Mouse (Mus musculus) thymus, postnatal 4 days (tissue): ENCODE data around the gene Aco2.

ENCODE experiments used
- DNase-seq: peaks from one replicate; pipeline ENCODE4 v3.0.0; 2021

The Aco2 gene

DNA sequence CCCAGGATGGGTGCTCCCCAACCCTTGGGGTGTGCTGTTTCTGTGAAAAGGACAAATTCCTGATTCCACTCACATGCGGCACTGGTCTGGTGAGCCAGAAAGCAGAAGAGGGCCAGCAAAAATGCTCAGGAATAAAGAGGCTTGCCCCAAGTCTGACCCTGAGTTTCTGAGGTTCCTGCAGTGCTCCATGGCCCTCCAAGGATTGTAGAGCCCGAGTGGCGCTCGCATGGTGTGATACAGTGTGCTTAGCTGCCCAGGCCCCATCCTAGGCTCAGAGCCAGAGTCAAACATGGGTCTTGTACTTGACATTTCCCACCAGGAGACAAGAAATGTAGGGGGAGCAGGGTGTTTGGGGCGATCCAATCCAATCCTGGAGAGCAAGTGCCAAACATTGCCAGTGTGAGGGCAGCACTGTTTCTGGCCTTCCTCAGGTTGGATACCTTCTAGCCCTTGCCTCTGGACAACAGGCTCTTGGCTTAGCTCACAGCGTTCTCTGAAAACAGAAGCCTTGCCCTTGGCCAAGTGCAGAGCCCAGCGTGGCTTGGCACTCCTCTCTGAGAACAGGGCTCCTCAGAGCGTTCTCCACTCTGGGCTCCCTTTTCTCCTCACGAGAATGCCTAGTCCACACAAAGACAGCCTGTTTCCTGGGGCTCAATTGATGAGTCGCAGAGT is 48.6 kb downstream of the Aco2 start:
- DNase-seq, result no peak

DNA sequence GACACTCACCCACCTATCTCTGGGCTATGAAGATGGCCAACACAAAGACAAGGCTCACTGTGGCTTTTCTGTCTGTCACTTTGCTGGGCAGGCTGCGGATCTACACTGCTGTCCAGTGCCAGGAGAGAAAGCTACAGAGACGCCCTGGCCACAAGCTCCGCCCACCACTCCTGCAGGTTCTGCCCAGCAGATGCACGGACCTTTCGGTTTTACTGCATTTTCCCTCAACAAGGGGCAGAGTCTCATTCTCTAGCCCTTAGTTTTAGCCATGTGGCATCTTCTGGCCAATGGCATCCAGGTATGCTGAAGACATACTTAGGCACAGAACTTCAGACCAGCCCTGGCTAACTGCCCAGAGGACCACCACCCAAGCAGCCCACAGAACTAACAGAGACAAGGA is 49.1 kb downstream of the Aco2 start:
- no peak for DNase-seq

DNA sequence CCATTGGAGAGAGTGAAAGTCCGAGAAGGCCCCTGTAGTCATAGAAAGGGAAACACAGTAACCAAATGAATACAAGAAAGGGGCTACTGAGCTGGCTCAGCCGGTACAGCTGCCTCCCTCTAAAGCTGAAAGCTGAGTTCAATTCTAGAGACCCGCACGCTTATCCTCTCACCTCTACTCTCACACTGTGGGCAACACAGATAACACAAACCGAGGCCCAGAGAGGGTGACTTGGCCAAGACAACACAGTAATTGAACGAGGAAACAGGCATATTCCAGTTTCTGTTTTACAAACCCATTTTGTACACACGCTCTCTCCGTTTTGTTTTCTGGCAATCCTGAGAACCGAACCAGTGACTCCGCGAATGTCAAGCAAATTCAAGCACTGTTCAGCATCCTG is 52.8 kb downstream of the Aco2 start:
- DNase-seq, result no peak

DNA sequence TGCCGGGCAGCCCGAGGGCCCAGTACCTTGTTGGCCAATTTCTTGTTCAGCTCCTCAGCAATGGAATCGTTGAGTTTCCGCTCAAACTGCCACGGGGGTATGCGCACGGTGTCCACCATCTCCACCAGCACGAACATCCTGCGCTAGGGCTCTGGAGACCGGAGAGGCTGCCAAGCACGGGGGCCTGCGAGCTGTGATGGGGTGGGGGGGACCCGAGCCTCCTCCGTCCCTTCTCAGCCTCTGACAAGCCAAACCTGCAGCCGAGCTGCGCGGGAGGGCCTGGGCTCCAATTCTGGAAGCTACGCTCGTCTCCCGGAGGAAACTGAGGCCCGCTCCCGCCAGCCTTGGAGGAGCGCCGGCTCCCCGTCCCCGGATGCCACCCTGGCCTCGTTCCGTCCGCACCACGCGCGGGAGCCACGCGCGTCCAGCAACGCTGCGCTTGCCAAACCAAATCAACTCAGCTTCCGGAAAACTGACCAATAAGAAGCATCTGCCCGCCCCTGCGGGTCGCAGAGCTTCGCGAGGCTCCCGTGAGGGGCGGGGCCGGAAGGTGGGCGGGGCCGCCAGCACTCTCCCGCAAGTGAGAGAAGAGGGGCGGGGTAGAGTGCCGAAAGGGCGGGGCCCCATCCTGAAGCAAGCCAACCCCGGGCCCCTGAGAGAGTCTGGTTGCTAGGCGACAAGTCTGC is 53.8 kb downstream of the Aco2 start, which contains the start of gene Polr3h:
Gene Polr3h, minus strand, starts transcription at position 481 of the 686 bp plus-strand sequence.
- peak; percentile 99 for DNase-seq

DNA sequence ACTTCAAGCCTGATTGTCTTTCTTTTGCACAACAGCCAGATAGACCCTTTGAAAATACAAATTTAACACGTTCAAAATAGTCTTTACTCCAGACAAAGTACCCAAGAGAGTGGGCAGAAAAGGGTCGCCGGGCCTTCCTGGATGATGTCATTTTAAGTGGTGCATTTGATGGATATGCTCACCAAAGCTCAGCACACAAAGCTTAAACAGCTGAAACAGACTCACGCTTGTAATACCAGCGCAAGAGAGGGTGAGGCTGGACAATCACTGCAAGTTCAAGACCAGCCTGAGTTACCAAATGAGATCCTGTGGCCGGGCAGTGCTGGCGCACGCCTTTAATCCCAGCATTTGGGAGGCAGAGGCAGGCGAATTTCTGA is 54.3 kb downstream of the Aco2 start:
- no peak for DNase-seq

DNA sequence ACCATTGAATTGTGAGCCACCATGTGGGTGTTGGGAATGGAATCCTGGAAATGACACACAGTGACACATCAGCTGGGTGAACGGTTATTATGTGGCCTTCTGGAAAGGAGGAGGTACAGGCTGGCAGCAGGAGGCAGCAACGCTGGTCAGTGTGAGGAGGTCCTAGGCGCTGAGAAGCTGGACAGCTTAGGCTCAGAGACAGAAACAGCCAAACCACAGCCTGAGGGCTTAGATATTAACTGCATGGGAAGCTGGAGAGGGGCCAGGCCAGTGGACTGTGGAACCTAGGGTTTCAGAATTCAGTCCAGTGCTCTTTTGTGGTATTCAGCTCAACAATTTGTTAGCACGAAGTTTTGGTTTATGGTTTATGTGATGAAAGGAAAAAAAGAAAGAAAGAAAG is 55.6 kb downstream of the Aco2 start:
- no peak for DNase-seq

DNA sequence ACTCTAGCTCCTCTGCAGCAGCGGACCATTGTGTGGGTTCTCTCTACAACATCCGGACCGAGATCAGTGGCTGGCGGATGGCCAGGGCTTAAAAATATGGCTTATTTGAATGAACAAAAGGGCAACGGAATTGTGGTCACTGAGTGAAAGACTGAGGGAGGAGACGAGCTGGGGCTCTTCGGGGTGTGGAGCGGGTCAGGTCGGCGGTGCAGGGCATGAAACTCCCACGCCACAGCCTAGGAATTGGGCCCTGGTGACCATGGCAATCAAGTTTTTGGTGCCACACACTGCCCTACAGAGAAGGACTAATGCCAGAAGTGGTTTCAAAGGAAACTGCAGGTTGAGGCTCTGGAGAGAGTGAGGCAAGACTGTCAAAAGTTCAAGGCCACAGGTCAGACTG is 56.2 kb downstream of the Aco2 start:
- DNase-seq, result no peak

DNA sequence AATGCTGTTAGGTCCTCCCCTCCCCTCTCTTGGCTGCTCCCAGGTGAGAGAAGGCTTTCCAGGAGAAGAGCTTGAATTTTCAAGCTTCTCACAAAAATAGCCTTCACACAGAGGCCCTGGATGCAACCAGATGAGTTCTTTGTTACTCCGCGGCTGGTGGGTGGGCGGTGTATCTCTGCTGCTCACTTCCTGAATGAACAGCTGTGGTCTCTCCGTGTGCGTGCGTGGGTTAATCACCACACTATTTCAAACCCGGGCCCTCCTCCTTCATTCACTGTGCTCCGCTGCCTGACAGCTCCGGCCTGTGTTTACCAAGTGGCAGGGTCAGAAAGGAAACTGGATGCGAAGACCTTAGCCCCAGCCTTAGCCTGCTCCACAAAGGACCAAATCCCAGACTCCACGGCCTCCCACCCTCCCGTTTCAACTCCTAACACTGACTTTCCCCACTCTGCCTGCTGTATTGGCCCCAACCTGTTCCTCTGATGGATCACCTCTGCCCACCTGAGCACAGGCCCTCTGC is 60.9 kb downstream of the Aco2 start:
- peak; percentile 69 for DNase-seq

DNA sequence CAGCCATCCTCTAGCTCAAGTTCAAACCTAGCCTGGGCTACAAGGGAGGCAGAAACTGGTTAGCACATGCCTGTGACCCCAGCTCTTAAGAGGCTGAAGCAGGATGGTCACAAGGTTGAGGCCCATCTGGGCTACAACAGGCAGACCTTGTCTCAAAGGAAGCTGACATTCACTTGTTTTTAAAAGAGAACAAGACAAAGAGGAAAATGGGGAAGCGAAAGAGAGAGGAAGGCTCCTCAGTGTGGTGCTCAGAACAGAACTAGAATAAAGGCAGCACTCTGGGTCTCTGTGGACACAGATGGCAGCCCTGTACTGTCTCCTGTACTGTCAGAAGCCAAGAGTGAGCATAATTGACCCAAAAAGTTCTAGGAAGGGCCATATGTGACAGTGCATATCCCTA is 61.9 kb downstream of the Aco2 start:
- DNase-seq, result no peak

DNA sequence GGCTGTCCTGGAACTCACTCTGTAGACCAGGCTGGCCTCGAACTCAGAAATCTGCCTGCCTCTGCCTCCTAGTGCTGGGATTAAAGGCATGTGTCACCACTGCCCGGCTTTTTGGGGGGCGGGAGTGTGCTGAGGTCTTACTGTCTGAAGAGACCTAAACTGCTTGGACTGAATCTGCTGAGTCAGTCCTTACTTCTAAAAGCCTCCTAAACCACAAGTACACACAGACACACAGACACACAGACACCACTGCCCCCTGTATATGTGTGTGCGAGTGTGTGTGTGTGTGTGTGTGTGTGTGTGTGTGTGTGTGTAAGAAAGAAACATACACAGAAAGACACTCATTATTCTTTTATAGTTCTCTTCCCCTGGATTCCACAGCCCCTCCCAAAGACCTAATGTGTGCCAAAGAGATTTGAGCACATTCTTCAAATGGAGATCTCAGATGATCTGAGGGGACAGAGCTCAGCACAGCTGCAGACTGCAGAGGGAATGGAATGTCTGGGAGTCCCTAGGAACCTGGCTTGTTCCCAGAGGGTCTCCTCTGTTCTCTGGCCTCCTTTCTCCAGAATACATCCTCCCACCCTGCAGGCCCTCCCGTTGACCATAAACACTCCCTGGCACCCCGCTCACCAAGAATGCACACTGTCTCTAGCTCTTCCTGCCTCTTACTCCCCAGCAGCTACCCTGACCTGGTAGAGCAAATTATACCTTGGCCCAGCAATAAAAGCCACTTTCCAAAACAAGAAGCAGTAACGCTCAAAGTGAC is 63.9 kb downstream of the Aco2 start:
- no peak for DNase-seq

DNA sequence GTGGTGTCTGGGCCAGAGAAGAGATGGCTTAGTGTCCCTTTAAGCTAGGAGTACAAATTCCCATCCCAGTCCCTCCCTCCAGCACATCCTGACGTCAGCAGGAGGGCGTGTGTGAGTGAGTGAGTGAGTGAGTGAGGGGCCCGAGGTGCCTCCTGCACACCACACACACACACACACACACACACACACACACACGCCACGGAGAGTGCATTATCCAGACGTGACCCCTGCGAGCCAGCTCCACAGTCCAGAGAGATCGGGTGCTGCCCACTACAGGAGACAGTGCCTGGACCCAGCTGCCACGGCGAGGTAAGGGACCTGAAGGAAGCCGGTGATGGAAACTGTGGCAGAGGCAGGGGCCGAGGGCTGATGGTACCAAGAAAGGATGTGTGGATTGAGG is 64.6 kb downstream of the Aco2 start, which contains the start of gene Csdc2:
Gene Csdc2, plus strand, starts transcription at position 81 of the 400 bp plus-strand sequence.
- DNase-seq, result no peak

DNA sequence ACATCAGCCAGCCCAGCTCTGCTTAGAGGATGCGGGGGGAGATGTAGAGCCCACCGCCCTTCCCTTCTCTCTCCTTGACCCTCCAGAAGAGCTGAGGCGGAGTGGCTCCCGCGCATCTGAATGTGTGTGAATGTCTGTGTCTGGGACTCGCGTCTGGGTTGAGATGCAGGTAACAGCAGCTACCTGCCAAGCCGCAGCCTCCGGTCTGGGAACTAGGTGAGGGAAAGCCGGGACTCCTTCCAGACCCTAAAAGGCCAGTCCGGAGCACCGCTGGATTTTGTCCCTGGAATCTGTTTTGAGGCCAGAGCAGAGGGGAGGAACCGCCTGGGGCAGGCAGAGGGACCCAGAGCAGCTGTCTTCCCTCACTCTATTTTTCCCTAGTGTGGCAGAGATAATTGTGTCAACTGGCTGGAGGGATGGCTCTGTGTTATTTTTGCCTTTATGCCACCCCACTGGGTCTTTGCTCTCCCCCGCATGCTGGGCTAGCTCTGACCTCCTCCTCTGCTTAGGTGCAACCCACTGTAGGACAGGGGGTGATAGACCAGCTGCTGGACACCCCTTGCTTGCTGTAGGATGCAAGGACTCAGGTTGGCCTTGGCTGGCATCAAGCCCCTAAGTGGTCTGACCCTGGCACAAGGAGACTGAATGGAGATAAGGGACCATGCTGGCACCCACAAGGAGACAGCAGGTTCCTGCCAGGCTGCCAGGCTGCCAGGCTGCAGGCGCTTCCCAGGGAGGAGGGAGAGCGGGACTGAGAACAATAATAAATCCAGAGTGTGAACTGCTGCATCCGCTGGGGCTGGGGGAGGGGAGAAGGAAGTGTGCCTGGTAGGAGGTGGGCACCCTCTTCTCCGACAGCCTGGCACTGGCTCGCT is 65.2 kb downstream of the Aco2 start:
- peak; percentile 45 for DNase-seq

DNA sequence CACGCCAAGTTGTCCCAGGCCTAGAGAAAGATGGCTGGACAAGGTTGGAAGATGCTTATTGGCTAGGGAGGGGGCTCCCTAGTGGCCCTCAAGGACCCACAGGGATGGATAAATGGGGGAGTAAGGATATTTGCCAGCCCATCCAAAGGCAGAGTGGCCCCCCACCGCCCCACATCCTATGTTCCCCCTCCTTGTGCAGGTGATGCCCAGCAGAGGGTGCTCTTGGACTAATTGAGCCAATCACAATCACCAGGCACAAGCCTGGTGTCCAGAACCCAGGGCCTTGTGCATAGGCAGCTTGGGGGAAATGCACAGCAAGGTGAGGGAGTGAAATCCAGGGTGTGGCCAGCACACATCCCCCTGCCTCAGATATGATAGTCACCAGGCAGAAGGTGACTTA is 66.1 kb downstream of the Aco2 start:
- DNase-seq, result peak; percentile 69

DNA sequence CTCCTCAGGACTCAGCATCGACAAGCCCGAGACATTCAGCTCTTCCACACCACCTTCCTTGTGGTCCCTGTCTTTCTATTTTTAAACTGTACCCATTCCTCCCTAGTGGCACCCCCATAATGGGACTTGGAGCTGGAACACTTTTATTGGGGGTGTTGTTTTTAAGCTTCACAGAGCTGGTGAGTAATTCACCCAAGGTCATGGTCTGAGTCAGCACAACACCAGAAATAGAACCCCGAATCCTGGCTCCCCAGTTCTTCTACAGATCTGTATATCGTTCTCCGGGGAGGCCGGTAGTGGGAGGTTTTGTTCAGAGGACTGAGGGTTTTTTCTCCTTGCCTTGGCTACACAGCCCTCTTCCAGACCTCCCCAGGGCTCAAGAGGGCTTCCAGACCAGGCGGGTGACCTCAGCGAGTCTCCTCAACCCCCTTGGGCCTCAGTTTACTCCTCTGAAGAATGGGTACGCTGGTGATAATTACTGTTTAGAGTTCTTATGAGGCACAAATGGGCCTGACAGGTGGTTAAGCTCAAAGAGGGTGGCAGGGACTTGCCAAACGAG is 67.1 kb downstream of the Aco2 start:
- DNase-seq, result no peak

DNA sequence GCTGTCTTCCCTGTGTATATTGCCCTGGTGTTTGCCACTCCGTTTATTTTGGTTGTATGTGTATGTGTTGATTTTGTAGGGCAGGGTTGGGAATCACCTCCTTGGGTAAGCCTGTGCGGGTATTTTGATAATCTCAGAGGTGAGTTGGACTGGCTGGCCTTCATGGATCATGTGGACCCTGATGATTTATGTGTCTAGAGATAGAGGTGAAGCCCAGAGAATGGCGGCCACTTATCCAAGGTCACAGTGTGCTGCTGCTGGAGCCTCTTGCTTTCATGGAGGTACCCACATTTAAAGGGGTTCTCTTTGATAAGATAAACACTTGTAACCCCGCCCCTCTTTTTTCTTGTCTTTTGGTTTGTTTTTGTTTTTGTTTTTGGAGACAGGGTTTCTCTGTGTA is 67.7 kb downstream of the Aco2 start:
- no peak for DNase-seq

DNA sequence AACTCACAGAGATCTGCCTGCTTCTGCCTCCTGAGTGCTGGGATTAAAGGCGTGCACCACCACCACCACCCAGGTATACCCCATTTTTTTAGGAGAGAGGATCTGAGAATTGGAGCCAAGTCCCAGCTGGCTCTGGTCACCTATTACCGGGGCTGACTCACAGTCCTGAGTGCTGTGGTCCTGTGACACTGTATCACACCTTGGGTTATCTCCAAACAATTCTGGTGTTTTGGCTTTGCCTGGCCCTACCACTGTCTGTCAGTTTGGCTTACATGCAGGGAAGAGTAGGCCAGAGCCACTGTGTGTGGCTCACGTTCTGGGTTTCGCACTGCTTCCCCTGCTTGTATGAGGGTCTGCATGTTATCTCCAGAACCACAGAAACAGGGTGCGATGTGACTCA is 68.1 kb downstream of the Aco2 start:
- no peak for DNase-seq

DNA sequence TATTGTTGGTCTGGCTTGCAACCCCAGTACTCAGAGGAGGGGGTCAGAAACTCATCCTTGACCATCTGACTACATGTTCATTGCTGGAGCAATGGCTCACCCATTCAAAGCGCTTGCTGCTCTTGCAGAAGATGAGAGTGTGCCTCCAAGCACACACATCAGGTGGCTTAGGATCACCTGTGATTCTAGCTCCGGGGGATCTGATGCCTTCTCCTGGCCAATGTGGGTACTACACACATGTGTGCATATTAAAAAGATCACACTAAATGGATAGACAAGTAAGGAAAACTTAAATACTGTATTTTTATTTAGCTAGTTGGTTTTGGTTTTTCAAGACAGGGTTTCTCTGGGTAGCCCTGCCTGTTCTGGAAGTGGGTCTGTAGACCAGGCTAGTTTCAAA is 68.9 kb downstream of the Aco2 start:
- DNase-seq, result peak; percentile 38

DNA sequence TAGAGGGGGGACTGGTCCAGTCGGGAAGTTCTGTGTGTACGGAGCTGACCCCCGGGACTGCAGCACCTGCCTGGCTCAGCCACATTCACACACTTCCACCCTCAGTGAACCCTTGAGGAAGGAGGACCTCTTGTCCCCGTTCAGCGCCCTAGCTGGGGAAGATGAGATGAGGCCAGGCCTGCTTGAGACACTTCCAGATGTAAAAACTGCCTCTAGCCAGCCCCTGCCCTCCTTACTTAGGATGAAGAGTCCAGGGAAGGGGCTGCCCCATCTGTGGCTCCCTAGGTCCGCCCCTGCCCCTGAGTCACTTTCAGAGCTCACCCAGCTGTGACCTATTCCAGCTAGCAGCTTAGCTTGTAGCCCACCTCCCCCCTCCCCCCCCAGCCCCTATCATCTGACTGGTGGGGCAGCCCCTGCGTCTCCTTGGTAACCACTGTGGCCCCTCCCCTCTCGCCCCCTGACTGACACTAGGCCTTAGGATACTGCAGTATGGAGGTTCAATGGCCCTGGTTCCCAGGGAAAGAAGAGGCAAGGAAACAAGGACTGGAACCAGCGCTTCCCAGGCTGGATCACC is 71.2 kb downstream of the Aco2 start:
- DNase-seq, result no peak

DNA sequence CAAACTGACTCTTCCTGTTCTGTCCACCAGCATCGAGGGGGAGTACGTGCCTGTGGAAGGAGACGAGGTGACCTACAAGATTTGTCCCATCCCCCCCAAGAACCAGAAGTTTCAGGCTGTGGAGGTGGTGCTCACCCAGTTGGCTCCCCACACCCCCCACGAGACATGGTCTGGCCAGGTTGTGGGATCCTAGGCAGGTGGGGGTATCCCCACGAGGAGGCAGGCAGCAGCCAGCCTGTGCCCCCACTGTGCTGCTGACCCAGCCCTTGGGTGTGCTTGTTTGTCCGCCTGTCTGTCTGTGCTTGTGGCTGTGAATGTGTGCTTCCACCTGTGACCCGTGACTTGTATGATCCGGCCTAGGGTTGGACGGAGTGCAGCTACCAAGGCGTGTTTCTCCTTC is 77.0 kb downstream of the Aco2 start:
- no peak for DNase-seq

DNA sequence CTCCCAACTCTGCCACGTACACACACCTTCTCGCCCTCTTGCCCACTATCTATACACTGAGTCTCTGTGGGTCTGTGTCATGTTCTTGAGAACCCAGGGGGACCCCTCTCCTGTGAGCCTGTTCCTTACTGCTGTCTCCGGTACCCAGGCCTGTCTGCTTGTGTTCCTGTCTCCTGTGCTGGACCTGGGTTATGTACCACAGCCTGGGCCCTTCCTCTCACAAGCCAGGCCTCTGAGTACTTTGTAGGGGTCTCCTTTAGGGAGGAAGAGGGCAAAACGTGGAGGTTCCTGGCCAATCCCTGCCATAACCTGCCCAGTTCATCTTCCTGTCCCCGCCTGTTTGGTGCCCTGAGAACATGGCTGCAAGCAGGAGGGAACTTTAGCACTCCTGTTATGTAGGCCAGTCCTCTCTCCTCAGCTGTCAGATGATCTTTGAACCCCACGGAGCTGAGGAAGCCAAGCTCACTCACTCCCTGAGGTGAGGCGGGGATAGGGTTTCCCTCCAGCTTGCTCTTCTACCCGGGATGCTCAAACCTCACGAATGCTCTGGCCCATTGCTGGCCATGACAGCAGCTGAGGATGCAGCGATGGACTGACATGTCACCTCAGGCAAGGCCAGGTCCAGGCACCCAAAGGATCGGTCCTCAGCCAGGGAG is 77.5 kb downstream of the Aco2 start:
- DNase-seq, result no peak

DNA sequence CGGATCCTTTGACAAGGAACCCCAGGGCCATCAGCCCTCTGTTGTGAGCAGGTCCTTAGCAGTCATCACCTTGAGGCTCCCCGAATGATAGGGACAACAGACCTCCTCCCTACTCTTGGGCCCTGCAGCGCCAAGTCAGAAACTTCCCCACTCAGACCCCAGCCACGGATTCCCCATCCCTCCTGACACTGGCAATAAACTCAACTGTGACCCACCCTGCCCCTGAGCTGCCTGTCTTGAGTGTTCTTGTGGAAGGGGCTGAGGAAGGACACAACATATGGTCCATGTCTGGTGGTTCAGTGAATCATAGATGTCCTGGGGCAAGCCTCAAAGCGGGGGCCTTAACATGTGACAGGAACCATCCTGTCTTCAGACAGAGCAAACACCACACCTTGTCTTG is 78.6 kb downstream of the Aco2 start:
- no peak for DNase-seq

DNA sequence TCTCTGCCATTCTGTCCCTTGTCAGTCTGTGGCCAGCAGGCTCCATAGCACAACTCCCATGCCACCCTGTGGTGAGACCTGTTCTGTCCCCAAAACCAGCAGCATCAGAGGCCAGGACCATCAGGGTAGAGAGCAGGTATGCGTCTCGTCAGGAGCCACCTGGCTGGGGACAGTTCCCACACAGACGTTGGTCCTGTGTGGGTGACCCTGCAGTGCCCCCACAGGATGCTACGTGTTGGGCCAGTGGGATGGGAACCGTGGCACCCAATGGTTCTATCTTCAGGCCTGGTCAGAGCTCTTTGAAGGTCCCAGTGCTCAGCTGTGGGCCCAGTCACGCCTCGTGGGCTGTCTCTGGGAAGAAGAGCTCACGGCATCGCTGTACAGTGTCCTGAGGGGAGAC is 79.0 kb downstream of the Aco2 start:
- DNase-seq, result no peak
